In the genomic region with DNA sequence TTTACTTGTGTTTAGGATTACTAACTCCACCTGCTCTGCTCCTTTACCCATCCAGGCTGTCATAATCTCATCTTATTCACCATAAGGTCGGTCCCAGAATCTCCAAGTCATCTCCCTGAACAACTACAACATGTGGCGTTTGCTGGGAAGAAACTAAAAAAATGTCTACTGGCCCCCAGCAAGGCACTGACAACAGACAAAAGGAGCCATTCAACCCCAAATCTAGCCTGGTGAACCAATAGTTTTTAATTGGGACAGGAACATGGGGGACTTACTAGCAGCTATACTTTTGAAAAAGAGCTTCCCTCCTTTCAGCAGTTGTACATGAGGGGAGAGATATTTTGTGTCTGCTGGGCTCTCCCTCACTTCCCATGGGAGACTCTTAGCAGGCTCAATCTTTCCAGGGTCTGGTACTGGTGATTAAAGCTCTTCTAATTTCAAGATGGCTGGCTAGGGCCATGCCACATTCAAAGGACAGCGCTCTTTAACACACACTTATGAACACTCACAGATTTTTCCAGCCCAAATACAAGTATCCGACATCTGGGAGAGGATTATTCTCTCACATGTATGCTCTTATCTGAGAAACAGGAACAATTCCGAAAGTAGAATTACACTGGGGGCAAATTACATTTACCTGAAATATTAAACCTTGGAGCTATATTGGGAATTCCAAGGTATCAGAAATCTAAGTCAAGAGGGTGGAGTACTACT, we compare ENCODE assay signal across 9 mouse cellular contexts. TPM values are rescaled to one million over a fixed set of nuclear protein-coding genes. Genes with fewer than 3 reads are reported as not detected.
A peak's percentile ranks its signal among the peaks of the same experiment; 100 is the strongest.
DNase-seq lines count a peak whose midpoint lies in the region; ATAC-seq and TF ChIP-seq lines count a peak whose summit lies in the region.
"Had no signal": no experiment of that assay in that cellular context is flagged by ENCODE, and none has a peak within 500 bp of the region (broad histone marks: within the 10 kb centered on the region; RNA-seq: fewer than 3 reads in every experiment).

No protein-coding gene starts in this region.

- intact Hi-C loops in heart, adult 2 months (cut with DNase I), result loop anchor here (2.0 kb wide), 1 partner anchor 49 kb away; no protein-coding TSS in a partner anchor
- intact Hi-C loops in heart, postnatal 14 days (cut with DNase I), result no loop called here

- no peaks in the 10 kb centered on the region for H3K27me3 ChIP-seq in heart, adult 2 months (ENCODE audit: control insufficient read depth, insufficient read depth, low read length)
- H3K27me3 ChIP-seq in E14TG2a.4 (ENCODE audit: insufficient read depth, low read length), result no peaks in the 10 kb centered on the region
- no peaks in the 10 kb centered on the region for H3K27me3 ChIP-seq in hindbrain, embryonic 10.5 days (ENCODE audit: insufficient read depth, poor library complexity, severe bottlenecking)
- peaks cover 5% of the 10 kb centered on the region; the same call in 1 of the 2 replicates for H3K27me3 ChIP-seq in liver, postnatal 0 days (ENCODE audit: insufficient read depth, low read length)

- no peaks in the 10 kb centered on the region for H3K36me3 ChIP-seq in heart, adult 2 months (ENCODE audit: control insufficient read depth, insufficient read depth, low read length)
- H3K36me3 ChIP-seq in E14TG2a.4 (ENCODE audit: insufficient read depth, low read length), result no peaks in the 10 kb centered on the region
- no peaks in the 10 kb centered on the region for H3K36me3 ChIP-seq in hindbrain, embryonic 10.5 days
- H3K36me3 ChIP-seq in liver, postnatal 0 days (replicated peaks; ENCODE audit: insufficient read depth, low read length), result no peaks in the 10 kb centered on the region

- H3K4me1 ChIP-seq in heart, adult 2 months (ENCODE audit: control insufficient read depth, insufficient read depth, low read length), result peaks cover 9% of the 10 kb centered on the region
- peaks cover 85% of the 10 kb centered on the region for H3K4me1 ChIP-seq in E14TG2a.4 (replicated peaks; ENCODE audit: low read depth, low read length)
- H3K4me1 ChIP-seq in hindbrain, embryonic 10.5 days (replicated peaks), result peaks cover 66% of the 10 kb centered on the region
- H3K4me1 ChIP-seq in liver, postnatal 0 days (ENCODE audit: insufficient read depth), result peaks cover 9% of the 10 kb centered on the region; the same call in 1 of the 2 replicates

- TF ChIP-seq POLR2A in heart, adult 2 months (IDR thresholded peaks at IDR 0.05; ENCODE audit: insufficient read depth, low read depth, low read length), result no peak

- H3K79me2 ChIP-seq in heart, adult 2 months (replicated peaks; ENCODE audit: control insufficient read depth, insufficient read depth, low read length), result no peaks in the 10 kb centered on the region

- no peak for TF ChIP-seq CTCF in heart, adult 2 months (IDR thresholded peaks at IDR 0.05)
- TF ChIP-seq CTCF in E14TG2a.4 (conservative IDR thresholded peaks at IDR 0.05; ENCODE audit: low read length), result no peak
- no peak for TF ChIP-seq CTCF in liver, postnatal 0 days (IDR thresholded peaks at IDR 0.05; ENCODE audit: low read depth)

- TF ChIP-seq EP300 in heart, adult 2 months (IDR thresholded peaks at IDR 0.05; ENCODE audit: insufficient read depth, low read depth, low read length), result no peak
- no peak for TF ChIP-seq EP300 in liver, postnatal 0 days (IDR thresholded peaks at IDR 0.05; ENCODE audit: low read depth)

- no peaks in the 10 kb centered on the region for H3K9me3 ChIP-seq in E14TG2a.4 (ENCODE audit: low read length)
- H3K9me3 ChIP-seq in hindbrain, embryonic 10.5 days, result no peaks in the 10 kb centered on the region
- H3K9me3 ChIP-seq in liver, postnatal 0 days (ENCODE audit: low read length), result no peaks in the 10 kb centered on the region

- DNase-seq in heart, adult 2 months, result no peak
- DNase-seq in heart, postnatal 14 days, result no peak
- DNase-seq in hindbrain, embryonic 10.5 days (ENCODE audit: low spot score), result no peak
- no peak for DNase-seq in liver, postnatal 0 days
- no peak for DNase-seq in thymus, adult 18-20 months
- no peak for DNase-seq in frontal cortex, postnatal 25 days (ENCODE audit: low spot score in 2 of 2)
- no peak for DNase-seq in frontal cortex, adult 2 months (ENCODE audit: extremely low spot score in 1 of 2, low spot score in 1 of 2)

- 67% methylated on average over 5 of the region's 5 CpGs for WGBS in heart, adult 2 months
- 53% methylated on average over 5 of the region's 5 CpGs for WGBS in hindbrain, embryonic 10.5 days
- 59% methylated on average over 5 of the region's 5 CpGs for WGBS in liver, postnatal 0 days (ENCODE audit: insufficient replicate concordance)

- H3K27ac ChIP-seq in heart, adult 2 months, result peak overlapping the region; percentile 73
- peak overlapping the region; percentile 92 for H3K27ac ChIP-seq in hindbrain, embryonic 10.5 days
- H3K27ac ChIP-seq in liver, postnatal 0 days (ENCODE audit: low read depth), result no peak overlapping the region

- peak overlapping the region; percentile 72 for H3K4me2 ChIP-seq in liver, postnatal 0 days (ENCODE audit: low read depth, low read length)

- H3K4me3 ChIP-seq in heart, adult 2 months, result peak overlapping the region; percentile 49
- H3K4me3 ChIP-seq in E14TG2a.4 (replicated peaks; ENCODE audit: low read length), result peak overlapping the region; percentile 73
- H3K4me3 ChIP-seq in hindbrain, embryonic 10.5 days, result peak overlapping the region; percentile 51
- no peak overlapping the region for H3K4me3 ChIP-seq in liver, postnatal 0 days (ENCODE audit: low read depth, low read length)
- H3K4me3 ChIP-seq: erythroblast, embryonic 14.5 days had no signal

- ATAC-seq in liver, postnatal 0 days, result no peak

- H3K9ac ChIP-seq in heart, adult 2 months (ENCODE audit: low read depth, low read length), result 0 out of 2 replicates have a peak overlapping the region, but pooled peaks have one; percentile 43
- peak overlapping the region; percentile 48; the same call in 1 of the 2 replicates for H3K9ac ChIP-seq in liver, postnatal 0 days (replicated peaks)

RNA-seq across cellular contexts. Expression of gene Psmg4, which starts 13.1 kb away (rescaled TPM):
- total RNA-seq in heart, adult 2 months (2021), result 10 to 100 TPM; 23.1 to 29.0 TPM
- polyA plus RNA-seq in heart, adult 2 months (2012; rRNA removed), result 32.2 and 51.2 TPM in 2 replicates
- 10 to 100 TPM; 25.2 to 37.8 TPM for total RNA-seq in heart, postnatal 14 days (2021)
- 115 and 116 TPM in 2 replicates for polyA plus RNA-seq in hindbrain, embryonic 10.5 days (2016; fragmentation: Nextera tagmentation; extraction: Ambion mirVana)
- 49.2 and 50.5 TPM in 2 replicates for polyA plus RNA-seq in liver, postnatal 0 days (2015; fragmentation: Nextera tagmentation; extraction: Ambion mirVana)
- 47.9 and 61.2 TPM in 2 replicates for polyA plus RNA-seq in frontal cortex, adult 2 months (2012; rRNA removed)

RNA-seq across cellular contexts. Expression of gene Tubb2b, which starts 19.4 kb away (rescaled TPM):
- 1 to 10 TPM; 2.6 to 5.3 TPM for total RNA-seq in heart, adult 2 months (2021)
- 6.2 and 7.8 TPM in 2 replicates for polyA plus RNA-seq in heart, adult 2 months (2012; rRNA removed)
- total RNA-seq in heart, postnatal 14 days (2021), result 1 to 10 TPM; 5.2 to 8.8 TPM
- 187 and 370 TPM in 2 replicates for polyA plus RNA-seq in hindbrain, embryonic 10.5 days (2016; fragmentation: Nextera tagmentation; extraction: Ambion mirVana)
- 0.28 and 0.31 TPM in 2 replicates for polyA plus RNA-seq in liver, postnatal 0 days (2015; fragmentation: Nextera tagmentation; extraction: Ambion mirVana)
- polyA plus RNA-seq in frontal cortex, adult 2 months (2012; rRNA removed), result 387 and 426 TPM in 2 replicates

Comparison
In these comparisons a context has a peak if more than half of its experiments do, and no peak if none do; other contexts are left out.
1. RNA of gene Tubb2b, which starts 19.4 kb away (polyA plus RNA-seq): 387 to 426 TPM in frontal cortex, adult 2 months and 187 to 370 TPM in hindbrain, embryonic 10.5 days; 6.2 to 7.8 TPM in heart, adult 2 months and 0.28 to 0.31 TPM in liver, postnatal 0 days; every median in the first group is over 10 times any median in the second.